In the genomic region with DNA sequence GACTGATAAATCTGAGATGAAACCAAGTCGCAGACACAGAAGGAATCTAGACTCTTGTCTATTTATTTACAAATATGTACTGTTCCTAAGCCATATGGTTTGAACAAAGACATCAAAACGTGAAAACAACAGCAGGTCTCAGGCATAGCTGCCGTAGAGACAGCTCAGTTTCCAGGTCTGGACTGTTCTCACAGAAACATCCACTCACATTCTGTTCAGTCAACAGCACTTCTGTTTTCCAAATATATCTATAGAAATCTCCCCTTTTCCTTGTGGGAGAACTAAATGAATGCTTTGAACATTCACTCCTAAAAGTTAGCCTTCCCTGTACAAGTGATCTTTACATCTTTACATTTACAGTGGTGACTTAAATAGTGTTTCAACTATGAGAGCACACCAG, we compare ENCODE assay signal across 12 mouse cellular contexts.
A peak's percentile ranks its signal among the peaks of the same experiment; 100 is the strongest.
DNase-seq lines count a peak whose midpoint lies in the region; TF ChIP-seq lines count a peak whose summit lies in the region.
"Had no signal": no experiment of that assay in that cellular context is flagged by ENCODE, and none has a peak within 500 bp of the region (broad histone marks: within the 10 kb centered on the region; RNA-seq: fewer than 3 reads in every experiment).

No protein-coding gene starts in this region.

- DNase-seq in frontal cortex, adult 2 months (ENCODE audit: extremely low spot score in 1 of 2, low spot score in 1 of 2) = peak; percentile 11 to 36
- DNase-seq in frontal cortex, postnatal 14 days (ENCODE audit: low spot score in 2 of 2) = no peak
- DNase-seq in left cerebral cortex, postnatal 14 days (ENCODE audit: low spot score in 2 of 2) = peak; percentile 15 to 23
- DNase-seq in left cerebral cortex, postnatal 36 days (ENCODE audit: low spot score in 2 of 2) = no peak
- peak; percentile 9 for DNase-seq in brain, embryonic 14.5 days (ENCODE audit: low read depth)
- peak; percentile 60 for DNase-seq in telencephalon, adult 2 months (ENCODE audit: low read depth, low spot score)
- DNase-seq: adrenal gland, postnatal 25 days; B cell, adult 2 months; gastrocnemius, postnatal 10 days; heart, postnatal 10 days; kidney, adult 11 months; liver, postnatal 0 days had no signal

- TF ChIP-seq POLR2A in brain, embryonic 14.5 days (IDR thresholded peaks at IDR 0.05; ENCODE audit: borderline replicate concordance, extremely low read depth, insufficient read depth, insufficient read length, poor library complexity, severe bottlenecking) = no peak

- intact Hi-C loops in left cerebral cortex, postnatal 14 days (cut with DNase I) = no loop called here
- intact Hi-C loops in left cerebral cortex, postnatal 36 days (cut with DNase I) = no loop called here

- TF ChIP-seq CTCF in brain, embryonic 14.5 days (IDR thresholded peaks at IDR 0.05; ENCODE audit: borderline replicate concordance, extremely low read depth, insufficient read depth, insufficient read length) = no peak

Comparison
In these comparisons a context has a peak if more than half of its experiments do, and no peak if none do; other contexts are left out.
1. DNase-seq: peak in frontal cortex, adult 2 months (2 of 2), left cerebral cortex, postnatal 14 days (2 of 2), brain, embryonic 14.5 days (single experiment) and telencephalon, adult 2 months (single experiment); none in frontal cortex, postnatal 14 days (0 of 2) and left cerebral cortex, postnatal 36 days (0 of 2).